Mouse (Mus musculus): Measurements from ENCODE around the gene Fbxl13.

GRCm38 (mm10) chr5:21440833-21441530, 204.5 kb downstream of the Fbxl13 start:
- TF ChIP-seq CTCF (IDR thresholded peaks at IDR 0.05; ENCODE audit: low read depth) (no peak), EP300 (IDR thresholded peaks at IDR 0.05; ENCODE audit: low read depth) (no peak)

Data from liver, embryonic 14.5 days (tissue).